Mouse (Mus musculus) MN1 (cell line): ENCODE data around the gene Chrm3.
A peak's percentile ranks its signal among the peaks of the same experiment; 100 is the strongest.
"Not testable (repeated sequence)": the region's sequence is repeated elsewhere in the genome, so short reads cannot be mapped to it uniquely, and the experiment has no call there.

ENCODE experiments used
- DNase-seq: peaks from one replicate; pipeline ENCODE4 v3.0.0-alpha.2; 2016; ENCODE audit warnings: low spot score

The Chrm3 gene

GRCm38 (mm10) chr13:9891088-9891487 is 469.6 kb downstream of the Chrm3 start:
- no peak for DNase-seq

DNA sequence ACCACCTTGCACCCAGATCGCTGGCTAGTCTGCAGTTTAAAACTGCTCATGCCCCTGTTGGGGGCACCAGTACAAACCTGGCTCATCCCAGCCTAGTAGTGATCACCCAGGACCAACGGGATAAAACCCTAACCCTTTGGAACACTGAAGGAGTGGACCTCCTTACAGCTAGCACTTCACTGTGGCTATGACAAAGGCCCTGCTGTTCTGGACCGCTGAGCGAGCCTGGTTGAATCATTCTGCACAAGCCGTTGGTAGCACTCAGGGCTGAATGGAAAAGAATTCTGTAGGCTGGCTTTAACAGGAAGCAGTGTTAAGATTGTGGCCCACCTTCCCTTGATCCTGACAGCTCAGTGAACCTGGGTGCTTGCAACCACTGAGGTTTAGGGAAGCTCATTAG is 470.2 kb downstream of the Chrm3 start:
- DNase-seq = no peak

DNA sequence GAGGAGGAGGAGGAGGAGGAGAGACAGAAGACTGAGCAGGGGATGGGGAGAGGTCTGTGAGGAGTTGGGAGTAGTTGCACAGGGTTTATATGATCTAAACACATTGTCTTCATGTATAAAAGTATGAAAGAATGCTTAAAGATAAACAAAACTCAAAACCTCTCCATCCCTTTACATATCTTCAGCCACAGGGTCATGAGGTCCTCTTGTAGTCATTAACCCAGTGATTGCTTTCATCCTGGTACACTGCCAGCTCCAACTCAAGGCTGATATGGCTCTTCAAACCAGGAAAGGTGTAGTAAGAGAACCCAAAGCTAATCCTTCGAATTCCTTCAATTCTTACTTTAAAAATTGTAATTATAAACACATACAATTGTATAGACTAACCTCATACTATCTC is 470.7 kb downstream of the Chrm3 start:
- DNase-seq = no peak

DNA sequence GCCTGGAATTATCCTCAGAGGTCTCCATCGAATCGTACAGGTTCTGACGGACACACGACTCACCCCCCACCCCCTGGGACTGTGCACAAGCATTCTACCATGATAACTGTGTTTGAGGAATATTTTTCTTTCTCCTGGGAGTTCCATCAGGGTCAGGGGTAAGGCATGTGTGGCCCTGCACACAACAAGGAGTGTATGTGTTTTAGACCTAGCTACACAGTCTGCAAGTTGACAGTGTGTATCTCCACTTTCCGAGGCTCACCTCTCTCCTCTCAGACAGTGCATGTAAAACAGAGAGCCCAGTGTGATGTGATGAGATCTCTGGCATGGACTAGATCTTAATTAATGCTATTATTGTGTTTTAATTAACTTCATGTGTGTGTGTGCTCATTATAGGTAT is 472.4 kb downstream of the Chrm3 start:
- no peak for DNase-seq

- no peak for DNase-seq
Measured at GRCm38 (mm10) chr13:9887261-9887660, 473.4 kb downstream of the Chrm3 start.

GRCm38 (mm10) chr13:9886465-9887135 is 474.0 kb downstream of the Chrm3 start:
- no peak for DNase-seq

DNA sequence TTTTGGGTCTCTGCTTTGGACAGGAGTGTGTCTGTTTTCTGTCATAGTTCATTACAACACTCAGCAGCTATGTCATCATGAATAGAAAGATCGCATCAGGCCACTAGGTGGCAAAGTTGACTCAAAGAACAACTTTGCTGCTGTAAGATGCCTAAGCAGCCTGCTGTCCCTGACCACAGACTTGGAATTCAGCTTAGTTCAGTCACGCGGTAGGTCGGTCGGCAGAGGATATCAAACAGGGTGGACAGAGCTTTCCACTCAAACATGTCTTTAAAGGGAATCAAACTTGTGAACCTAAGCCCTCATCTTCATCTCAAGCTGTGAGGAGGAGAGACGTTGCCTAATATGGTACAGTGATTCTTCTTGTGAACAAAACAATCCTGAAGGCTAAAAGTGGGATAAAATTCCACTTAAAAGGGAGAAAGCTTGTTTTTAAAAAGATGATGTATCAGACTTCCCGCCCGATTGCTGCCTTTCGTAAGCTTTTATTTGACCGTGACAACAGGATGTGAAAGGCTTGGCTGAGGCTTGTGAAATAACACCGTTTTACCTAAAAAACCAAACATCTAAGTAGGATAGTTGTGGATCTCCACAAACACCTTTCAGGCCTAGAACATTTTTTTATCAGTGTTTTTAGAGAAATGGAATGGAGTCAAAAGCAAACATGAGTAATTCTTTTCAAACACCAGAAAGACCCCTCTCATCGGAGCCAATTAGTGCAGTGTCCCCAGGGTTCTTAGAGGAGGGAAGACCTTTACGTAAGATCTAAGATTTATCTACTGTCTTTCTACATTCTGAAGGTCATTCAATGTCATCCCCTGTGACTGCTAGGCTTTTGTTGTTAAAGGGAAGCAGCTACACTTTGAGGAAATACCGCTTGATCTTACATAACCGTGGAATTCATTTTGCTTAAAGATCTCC is 478.0 kb downstream of the Chrm3 start:
- peak; percentile 95 for DNase-seq

GRCm38 (mm10) chr13:9881930-9882329 is 478.7 kb downstream of the Chrm3 start:
- no peak for DNase-seq

- no peak for DNase-seq
Measured at GRCm38 (mm10) chr13:9880401-9880800, 480.2 kb downstream of the Chrm3 start.

GRCm38 (mm10) chr13:9878596-9879010 is 482.0 kb downstream of the Chrm3 start:
- no peak for DNase-seq

- DNase-seq = no peak
Measured at GRCm38 (mm10) chr13:9873377-9873776, 487.3 kb downstream of the Chrm3 start.

- DNase-seq = no peak
Measured at GRCm38 (mm10) chr13:9866161-9866560, 494.5 kb downstream of the Chrm3 start.

DNA sequence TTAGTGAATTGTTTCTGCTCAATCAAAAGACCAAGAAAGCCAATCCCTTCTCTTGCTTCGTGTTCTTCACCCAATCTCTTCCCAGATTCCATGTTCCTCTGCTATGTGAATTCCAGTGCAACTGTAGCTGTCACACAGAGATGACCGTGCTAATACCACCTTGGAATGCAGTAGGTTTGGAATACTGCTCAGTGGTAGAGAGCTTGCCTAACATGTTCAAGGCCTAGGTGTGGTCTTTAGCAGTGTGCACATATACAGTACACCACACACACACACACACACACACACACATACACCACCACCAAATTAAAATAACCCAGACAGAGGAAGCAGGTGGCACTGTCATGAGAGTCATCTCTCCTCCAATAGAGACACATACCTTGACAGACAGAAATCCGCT is 513.1 kb downstream of the Chrm3 start:
- no peak for DNase-seq

GRCm38 (mm10) chr13:9846543-9847434 is 513.9 kb downstream of the Chrm3 start:
- DNase-seq = peak; percentile 66

- DNase-seq = not testable (repeated sequence)
Measured at GRCm38 (mm10) chr13:9834146-9834679, 526.4 kb downstream of the Chrm3 start.

DNA sequence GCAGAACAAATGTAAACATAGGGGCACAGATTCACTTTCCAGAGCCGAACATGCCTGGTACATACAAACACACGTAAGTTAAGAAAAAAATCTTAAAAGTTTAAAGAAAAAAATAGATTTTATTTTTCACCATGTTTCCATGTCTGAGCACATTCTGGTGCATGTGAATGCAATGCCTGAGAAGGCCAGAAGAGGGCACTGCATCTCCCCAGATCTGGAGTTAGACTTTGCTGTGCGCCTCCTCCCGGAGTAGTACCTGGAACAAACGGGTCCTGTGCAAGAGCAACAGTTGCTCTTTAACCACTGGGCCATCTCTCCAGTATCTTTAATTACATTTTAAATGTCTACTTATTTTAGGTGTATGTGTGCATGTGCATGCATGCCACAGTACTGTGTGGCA is 534.4 kb downstream of the Chrm3 start:
- no peak for DNase-seq
